Mouse (Mus musculus): ENCODE measurements around the gene Tmem234. TPM values are rescaled to one million over a fixed set of nuclear protein-coding genes. Genes with fewer than 3 reads are reported as not detected.
A peak's percentile ranks its signal among the peaks of the same experiment; 100 is the strongest.

Gene Tmem234
- polyA plus RNA-seq, 1 experiment from 2014 or later = 168 TPM

GRCm38 (mm10) chr4:129650359-129650758 is 49.9 kb downstream of the Tmem234 start:
- Histone ChIP-seq H3K27ac (replicated peaks) (no peak overlapping the region), H3K4me1 (replicated peaks; ENCODE audit: control insufficient read depth, insufficient read depth) (no peaks in the 10 kb centered on the region), H3K4me2 (replicated peaks; ENCODE audit: low read depth) (no peak overlapping the region), H3K9ac (ENCODE audit: low read length) (no peak overlapping the region), H3K9me3 (ENCODE audit: control insufficient read depth, low read length) (no peaks in the 10 kb centered on the region), H3K27me3 (ENCODE audit: control insufficient read depth, insufficient read depth, low read length) (no peaks in the 10 kb centered on the region), H3K36me3 (ENCODE audit: control insufficient read depth, insufficient read depth, low read length) (peaks cover 34% of the 10 kb centered on the region), H3K4me3 (ENCODE audit: low read depth, low read length) (no peak overlapping the region)
- TF ChIP-seq EP300 (optimal IDR thresholded peaks at IDR 0.05) = no peak
- TF ChIP-seq CTCF (IDR thresholded peaks at IDR 0.05; ENCODE audit: low read depth) = no peak
- DNase-seq (ENCODE audit: low spot score) (no peak), ATAC-seq (ENCODE audit: low FRiP score, low TSS enrichment) (no peak)
- 93% methylated on average over 8 of the region's 8 CpGs for whole genome bisulfite sequencing

- no peaks in the 10 kb centered on the region for H3K9me3 ChIP-seq (ENCODE audit: control insufficient read depth, low read length)
- no peak for ATAC-seq (ENCODE audit: low FRiP score, low TSS enrichment)
- no peak overlapping the region for H3K4me2 ChIP-seq (replicated peaks; ENCODE audit: low read depth)
- H3K27me3 ChIP-seq (ENCODE audit: control insufficient read depth, insufficient read depth, low read length) = no peaks in the 10 kb centered on the region
- H3K4me3 ChIP-seq (ENCODE audit: low read depth, low read length) = no peak overlapping the region
- H3K36me3 ChIP-seq (ENCODE audit: control insufficient read depth, insufficient read depth, low read length) = peaks cover 37% of the 10 kb centered on the region; the same call in 1 of the 2 replicates
- H3K27ac ChIP-seq (replicated peaks) = no peak overlapping the region
- no peak for DNase-seq (ENCODE audit: low spot score)
- WGBS = 91% methylated on average over 14 of the region's 14 CpGs
- H3K9ac ChIP-seq (ENCODE audit: low read length) = no peak overlapping the region
- TF ChIP-seq CTCF (IDR thresholded peaks at IDR 0.05; ENCODE audit: low read depth) (no peak), EP300 (optimal IDR thresholded peaks at IDR 0.05) (no peak)
- no peaks in the 10 kb centered on the region for H3K4me1 ChIP-seq (replicated peaks; ENCODE audit: control insufficient read depth, insufficient read depth)
These were observed 54.3 kb downstream of the Tmem234 start for GRCm38 (mm10) chr4:129654770-129655169.

- Histone ChIP-seq H3K9me3 (ENCODE audit: control insufficient read depth, low read length) (no peaks in the 10 kb centered on the region), H3K27ac (replicated peaks) (no peak overlapping the region), H3K4me1 (replicated peaks; ENCODE audit: control insufficient read depth, insufficient read depth) (no peaks in the 10 kb centered on the region), H3K4me3 (ENCODE audit: low read depth, low read length) (no peak overlapping the region), H3K4me2 (replicated peaks; ENCODE audit: low read depth) (no peak overlapping the region), H3K36me3 (ENCODE audit: control insufficient read depth, insufficient read depth, low read length) (peaks cover 11% of the 10 kb centered on the region; the same call in 1 of the 2 replicates), H3K27me3 (ENCODE audit: control insufficient read depth, insufficient read depth, low read length) (no peaks in the 10 kb centered on the region), H3K9ac (ENCODE audit: low read length) (no peak overlapping the region)
- 72% methylated on average over 3 of the region's 3 CpGs for WGBS
- DNase-seq (ENCODE audit: low spot score) (no peak), ATAC-seq (ENCODE audit: low FRiP score, low TSS enrichment) (no peak)
- no peak for TF ChIP-seq CTCF (IDR thresholded peaks at IDR 0.05; ENCODE audit: low read depth)
These were observed 61.1 kb downstream of the Tmem234 start for GRCm38 (mm10) chr4:129661584-129661983.

- WGBS = 74% methylated on average over 3 of the region's 3 CpGs
These were observed 61.9 kb downstream of the Tmem234 start for GRCm38 (mm10) chr4:129662255-129662813.

GRCm38 (mm10) chr4:129671491-129672082 is 71.1 kb downstream of the Tmem234 start:
- no peaks in the 10 kb centered on the region for H3K27me3 ChIP-seq (ENCODE audit: control insufficient read depth, insufficient read depth, low read length)
- ATAC-seq (ENCODE audit: low FRiP score, low TSS enrichment) (peak; percentile 56; the same call in 1 of the 2 replicates), DNase-seq (ENCODE audit: low spot score) (peak; percentile 58)
- WGBS = 4% methylated on average over 12 of the region's 12 CpGs
- peak overlapping the region; percentile 82 for H3K4me2 ChIP-seq (replicated peaks; ENCODE audit: low read depth)
- peaks cover 3% of the 10 kb centered on the region for H3K4me1 ChIP-seq (replicated peaks; ENCODE audit: control insufficient read depth, insufficient read depth)
- H3K9me3 ChIP-seq (ENCODE audit: control insufficient read depth, low read length) = no peaks in the 10 kb centered on the region
- peak overlapping the region; percentile 97 for H3K9ac ChIP-seq (ENCODE audit: low read length)
- TF ChIP-seq EP300 (optimal IDR thresholded peaks at IDR 0.05) (no peak), CTCF (IDR thresholded peaks at IDR 0.05; ENCODE audit: low read depth) (peak; percentile 86)
- H3K4me3 ChIP-seq (ENCODE audit: low read depth, low read length) = peak overlapping the region; percentile 97
- H3K27ac ChIP-seq (replicated peaks) = peak overlapping the region; percentile 97
- H3K36me3 ChIP-seq (ENCODE audit: control insufficient read depth, insufficient read depth, low read length) = peaks cover 5% of the 10 kb centered on the region; the same call in 1 of the 2 replicates

More at GRCm38 (mm10) chr4:129662255-129662813, 61.9 kb downstream of the Tmem234 start:
- Histone ChIP-seq H3K4me3 (ENCODE audit: low read depth, low read length) (no peak overlapping the region), H3K36me3 (ENCODE audit: control insufficient read depth, insufficient read depth, low read length) (peaks cover 10% of the 10 kb centered on the region; the same call in 1 of the 2 replicates), H3K9ac (ENCODE audit: low read length) (no peak overlapping the region), H3K4me1 (replicated peaks; ENCODE audit: control insufficient read depth, insufficient read depth) (no peaks in the 10 kb centered on the region), H3K9me3 (ENCODE audit: control insufficient read depth, low read length) (no peaks in the 10 kb centered on the region), H3K4me2 (replicated peaks; ENCODE audit: low read depth) (no peak overlapping the region), H3K27ac (replicated peaks) (no peak overlapping the region), H3K27me3 (ENCODE audit: control insufficient read depth, insufficient read depth, low read length) (no peaks in the 10 kb centered on the region)
- no peak for DNase-seq (ENCODE audit: low spot score)
- no peak for ATAC-seq (ENCODE audit: low FRiP score, low TSS enrichment)
- TF ChIP-seq CTCF (IDR thresholded peaks at IDR 0.05; ENCODE audit: low read depth) (no peak), EP300 (optimal IDR thresholded peaks at IDR 0.05) (no peak)

All from stomach, postnatal 0 days (tissue).